Mouse (Mus musculus) embryonic facial prominence, embryonic 14.5 days (tissue): Measurements from ENCODE around the gene Olfr1426. TPM values are rescaled to one million over a fixed set of nuclear protein-coding genes. Genes with fewer than 3 reads are reported as not detected.
"Not testable (repeated sequence)": the region's sequence is repeated elsewhere in the genome, so short reads cannot be mapped to it uniquely, and the experiment has no call there.

Experiments used
- ATAC-seq: fragments of 200-750 bp; cut with Nextera tagmentation; 2 replicates; pipeline ENCODE4 v1.8.0; 2017; ENCODE audit warnings: low read depth, moderate number of reproducible peaks, moderate TSS enrichment
- DNase-seq: peaks from one replicate; pipeline ENCODE4 v3.0.0-alpha.2; 2015; ENCODE audit warnings: low spot score
- H3K27ac ChIP-seq: fragments of 300-500 bp; sonication (generic); replicated peaks from 2 replicates; pipeline ENCODE4 v1.5.1; 2014; ENCODE audit warnings: low read depth, mild to moderate bottlenecking, low read length, moderate library complexity
- H3K27me3 ChIP-seq: fragments of 300-500 bp; sonication (generic); replicated peaks from 2 replicates; pipeline ENCODE4 v1.6.1; 2014; ENCODE audit warnings: low read length; ENCODE audit not compliant: control insufficient read depth, insufficient read depth
- H3K36me3 ChIP-seq: fragments of 300-500 bp; sonication (generic); 2 replicates; pipeline ENCODE4 v1.6.1; 2014; ENCODE audit warnings: low read length, mixed read lengths; ENCODE audit not compliant: control insufficient read depth, insufficient read depth
- H3K4me1 ChIP-seq: fragments of 300-500 bp; sonication (generic); 2 replicates; pipeline ENCODE4 v1.6.1; 2014; ENCODE audit warnings: antibody characterized with exemption, low read length; ENCODE audit not compliant: control insufficient read depth, insufficient read depth
- H3K4me2 ChIP-seq: fragments of 300-500 bp; sonication (generic); 2 replicates; pipeline ENCODE4 v1.6.1; 2014; ENCODE audit warnings: low read depth, mild to moderate bottlenecking, low read length, moderate library complexity, mixed read lengths
- H3K4me3 ChIP-seq: fragments of 300-500 bp; sonication (generic); 2 replicates; pipeline ENCODE4 v1.5.1; 2014; ENCODE audit warnings: low read depth, mild to moderate bottlenecking, low read length
- H3K9ac ChIP-seq: fragments of 300-500 bp; sonication (generic); 2 replicates; pipeline ENCODE4 v1.6.1; 2014; ENCODE audit warnings: low read depth, mild to moderate bottlenecking, low read length, moderate library complexity, mixed read lengths
- H3K9me3 ChIP-seq: fragments of 300-500 bp; sonication (generic); 2 replicates; pipeline ENCODE4 v1.6.1; 2016; ENCODE audit warnings: low read length; ENCODE audit not compliant: control insufficient read depth
- WGBS: fragments of 180-500 bp; shearing (Covaris S2); extraction: QIAGEN DNeasy Blood & Tissue Kit; methylation state at CpG from one replicate; pipeline ENCODE4 v1.1.7; 2014; 5-methylcytosine and 5-hydroxymethylcytosine counted together
- polyA plus RNA-seq: library from polyadenylated mRNA; unstranded; fragments of >200 nt; fragmentation: Nextera tagmentation; extraction: Ambion mirVana; gene quantifications from 2 replicates; pipeline ENCODE4 v1.2.1, GENCODE M21; 2014

Olfr1426 gene
- polyA plus RNA-seq, 1 experiment from 2014 or later, result not detected

- H3K4me2 ChIP-seq, ATAC-seq: not testable (repeated sequence)
- 84% methylated on average over 1 of the region's 1 CpGs for WGBS
These were observed 22.3 kb downstream of the Olfr1426 start for GRCm38 (mm10) chr19:12069546-12069945.

DNA sequence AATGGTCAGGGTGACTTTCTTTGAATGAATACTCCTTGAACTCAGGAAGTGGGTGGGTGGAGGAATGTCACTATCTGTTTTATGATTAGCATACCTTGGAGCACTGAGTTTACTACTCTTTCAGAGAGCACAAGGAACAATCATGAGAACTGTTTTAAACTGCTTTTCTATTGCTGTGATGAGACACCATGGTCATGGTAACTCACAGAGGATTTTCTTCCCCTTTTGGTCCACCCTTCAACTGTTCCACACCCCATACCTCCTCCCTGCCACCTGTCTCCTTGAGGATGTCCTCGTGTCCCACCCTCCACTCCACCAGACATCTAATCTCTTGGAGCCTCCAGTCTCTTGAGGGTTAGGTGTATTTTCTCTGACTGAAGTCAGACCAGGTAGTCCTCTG lies 24.0 kb downstream of the Olfr1426 start:
- not testable (repeated sequence) for ATAC-seq, H3K9me3 ChIP-seq, H3K9ac ChIP-seq, H3K4me2 ChIP-seq, H3K4me1 ChIP-seq, H3K27me3 ChIP-seq, H3K36me3 ChIP-seq, H3K27ac ChIP-seq, H3K4me3 ChIP-seq, DNase-seq
- WGBS, result 64% methylated on average over 1 of the region's 1 CpGs

More at GRCm38 (mm10) chr19:12069546-12069945, 22.3 kb downstream of the Olfr1426 start:
- H3K27me3 ChIP-seq, H3K27ac ChIP-seq, H3K9ac ChIP-seq, DNase-seq, H3K4me3 ChIP-seq, H3K4me1 ChIP-seq, H3K36me3 ChIP-seq, H3K9me3 ChIP-seq: not testable (repeated sequence)

- not testable (repeated sequence) for H3K4me3 ChIP-seq, DNase-seq, H3K27me3 ChIP-seq, H3K4me1 ChIP-seq, H3K9ac ChIP-seq, H3K27ac ChIP-seq, H3K4me2 ChIP-seq, ATAC-seq, H3K36me3 ChIP-seq, H3K9me3 ChIP-seq
- WGBS, result 90% methylated on average over 1 of the region's 1 CpGs
These were observed 29.2 kb downstream of the Olfr1426 start, which contains the start of gene Olfr1424 for GRCm38 (mm10) chr19:12062582-12062981. Olfr1424 (minus strand) TSS chr19:12062682.

DNA sequence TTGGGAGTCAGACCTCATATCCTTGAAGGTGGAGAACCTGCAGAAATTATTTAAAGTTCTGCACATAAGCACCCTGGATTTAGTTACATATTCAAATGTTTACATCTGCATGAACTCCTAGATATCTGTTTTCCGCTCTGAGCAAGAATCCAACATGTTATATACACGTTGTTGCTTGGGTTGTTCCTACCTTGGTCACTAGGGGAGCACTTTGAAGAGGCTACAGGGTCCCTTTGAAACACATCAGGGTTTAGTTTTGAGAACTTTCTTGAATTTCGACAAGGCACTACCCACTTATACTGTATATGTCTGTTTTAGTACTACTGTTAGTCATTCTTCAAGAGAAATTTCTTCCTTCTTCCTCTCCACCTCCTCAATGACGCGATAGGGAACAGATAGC lies 48.6 kb downstream of the Olfr1426 start:
- Histone ChIP-seq H3K9me3 (no peaks in the 10 kb centered on the region), H3K9ac (no peak overlapping the region), H3K27ac (no peak overlapping the region), H3K4me3 (no peak overlapping the region), H3K36me3 (no peaks in the 10 kb centered on the region), H3K4me1 (no peaks in the 10 kb centered on the region), H3K4me2 (no peak overlapping the region), H3K27me3 (no peaks in the 10 kb centered on the region)
- WGBS, result 87% methylated on average over 5 of the region's 5 CpGs
- DNase-seq, result no peak
- ATAC-seq, result no peak

DNA sequence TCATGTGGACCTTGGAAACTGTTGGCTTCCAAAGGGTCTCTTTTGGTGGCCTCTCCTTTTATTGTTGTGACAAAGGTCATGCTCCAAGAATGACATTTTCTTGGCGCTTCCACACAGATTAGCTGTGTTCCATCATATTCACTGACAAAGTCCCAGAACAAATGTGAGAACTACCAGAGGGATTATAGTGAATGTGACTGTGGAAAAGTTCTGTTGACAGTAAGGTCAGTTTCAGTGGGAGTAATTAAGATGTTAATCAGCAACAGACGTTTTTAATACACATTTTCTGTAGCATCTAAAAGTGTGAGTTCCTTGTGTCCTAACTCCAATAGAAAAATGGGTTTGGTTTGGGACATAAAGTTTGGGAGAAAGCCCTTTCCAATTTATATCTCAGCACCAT lies 50.6 kb downstream of the Olfr1426 start, which contains the start of gene Olfr1423:
TSS of gene Olfr1423 (minus strand) at position 101 of the 400 bp plus-strand sequence.
- Histone ChIP-seq H3K4me1 (no peaks in the 10 kb centered on the region), H3K4me3 (no peak within 1 kb of the TSS), H3K4me2 (no peak within 1 kb of the TSS), H3K27ac (no peak within 1 kb of the TSS), H3K36me3 (no peaks in the 10 kb centered on the region), H3K9ac (no peak within 1 kb of the TSS), H3K9me3 (no peaks in the 10 kb centered on the region), H3K27me3 (no peaks in the 10 kb centered on the region)
- ATAC-seq (no peak), DNase-seq (no peak)
- WGBS, result 51% methylated on average over 2 of the region's 2 CpGs

DNA sequence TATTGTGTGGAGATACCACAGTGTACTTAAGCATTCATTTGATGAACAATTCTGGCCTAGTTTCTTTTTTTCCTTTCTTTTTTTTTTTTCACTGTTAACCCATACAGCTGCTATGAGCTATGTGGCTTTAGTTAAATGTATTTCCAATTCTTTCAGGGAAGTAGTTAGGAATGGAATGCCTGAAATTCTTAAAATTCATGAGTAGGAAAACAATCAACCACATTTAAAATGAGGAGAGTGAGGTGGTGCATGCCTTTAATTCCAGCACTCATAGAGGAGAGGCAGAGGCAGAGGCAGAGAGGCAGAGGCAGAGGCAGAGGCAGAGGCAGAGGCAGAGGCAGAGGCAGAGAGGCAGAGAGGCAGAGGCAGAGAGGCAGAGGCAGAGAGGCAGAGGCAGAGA lies 54.1 kb downstream of the Olfr1426 start:
- ATAC-seq (no peak), DNase-seq (no peak)
- no peaks in the 10 kb centered on the region for H3K27me3 ChIP-seq

More for the DNA sequence above, 54.1 kb downstream of the Olfr1426 start:
- Histone ChIP-seq H3K9ac (no peak overlapping the region), H3K27ac (no peak overlapping the region), H3K36me3 (no peaks in the 10 kb centered on the region), H3K4me3 (no peak overlapping the region), H3K4me2 (no peak overlapping the region), H3K4me1 (no peaks in the 10 kb centered on the region), H3K9me3 (no peaks in the 10 kb centered on the region)

Other genes starting within 250 kb of the Olfr1426 start
- gene Olfr1418, start 230.9 kb downstream of the Olfr1426 start, polyA plus RNA-seq, result not detected in 2 replicates
- not detected in 2 replicates for gene Olfr1419, start 216.9 kb downstream of the Olfr1426 start, polyA plus RNA-seq
- gene Olfr1420, start 205.4 kb downstream of the Olfr1426 start, polyA plus RNA-seq, result 0.19 and 0.22 TPM in 2 replicates
- gene Patl1, start 179.6 kb downstream of the Olfr1426 start, polyA plus RNA-seq, result 18.7 and 19.4 TPM in 2 replicates
- 9.0 and 10.1 TPM in 2 replicates for gene Osbp, start 126.1 kb downstream of the Olfr1426 start, polyA plus RNA-seq
- not detected in 2 replicates for gene Olfr1423, start 50.7 kb downstream of the Olfr1426 start, polyA plus RNA-seq
- gene Olfr1424, start 29.3 kb downstream of the Olfr1426 start, polyA plus RNA-seq, result not detected in 2 replicates
- gene Olfr1425, start 14.3 kb downstream of the Olfr1426 start, polyA plus RNA-seq, result not detected in 2 replicates
- gene Olfr1427, start 11.3 kb upstream of the Olfr1426 start, polyA plus RNA-seq, result not detected in 2 replicates
- gene Olfr1428, start 23.9 kb upstream of the Olfr1426 start, polyA plus RNA-seq, result 0.29 TPM in 1 of 2 replicates, not detected in the other
- not detected in 2 replicates for gene Olfr76, start 31.2 kb upstream of the Olfr1426 start, polyA plus RNA-seq
- 0.14 TPM in 1 of 2 replicates, not detected in the other for gene Olfr1555-ps1, start 78.1 kb upstream of the Olfr1426 start, polyA plus RNA-seq
- gene Olfr1431, start 108.6 kb upstream of the Olfr1426 start, polyA plus RNA-seq, result not detected in 2 replicates
- gene Olfr1432, start 140.6 kb upstream of the Olfr1426 start, polyA plus RNA-seq, result 0.19 TPM in 1 of 2 replicates, not detected in the other
- not detected in 2 replicates for gene Olfr262, start 149.6 kb upstream of the Olfr1426 start, polyA plus RNA-seq
- gene Olfr235, start 169.0 kb upstream of the Olfr1426 start, polyA plus RNA-seq, result not detected in 2 replicates
- gene Olfr1434, start 187.8 kb upstream of the Olfr1426 start, polyA plus RNA-seq, result 0.15 TPM in 1 of 2 replicates, not detected in the other
- gene Olfr1436, start 207.1 kb upstream of the Olfr1426 start, polyA plus RNA-seq, result not detected in 2 replicates
- gene Olfr1437, start 233.1 kb upstream of the Olfr1426 start, polyA plus RNA-seq, result 0.28 TPM in 1 of 2 replicates, not detected in the other
- not detected in 2 replicates for gene Olfr1438-ps1, start 243.9 kb upstream of the Olfr1426 start, polyA plus RNA-seq